Mouse (Mus musculus): ENCODE measurements around the gene Wnk4. TPM values are rescaled to one million over a fixed set of nuclear protein-coding genes. Genes with fewer than 3 reads are reported as not detected.

Wnk4 gene
- 2.8 TPM for total RNA-seq (2023)

GRCm38 (mm10) chr11:101259948-101260825 lies at the start of gene Wnk4:
Gene Wnk4, plus strand, starts transcription at chr11:101260567.

GRCm38 (mm10) chr11:101226065-101226701 lies 34.2 kb upstream of the Wnk4 start, which contains the start of gene Ezh1:
Gene Ezh1, minus strand, starts transcription at chr11:101226463.

DNA sequence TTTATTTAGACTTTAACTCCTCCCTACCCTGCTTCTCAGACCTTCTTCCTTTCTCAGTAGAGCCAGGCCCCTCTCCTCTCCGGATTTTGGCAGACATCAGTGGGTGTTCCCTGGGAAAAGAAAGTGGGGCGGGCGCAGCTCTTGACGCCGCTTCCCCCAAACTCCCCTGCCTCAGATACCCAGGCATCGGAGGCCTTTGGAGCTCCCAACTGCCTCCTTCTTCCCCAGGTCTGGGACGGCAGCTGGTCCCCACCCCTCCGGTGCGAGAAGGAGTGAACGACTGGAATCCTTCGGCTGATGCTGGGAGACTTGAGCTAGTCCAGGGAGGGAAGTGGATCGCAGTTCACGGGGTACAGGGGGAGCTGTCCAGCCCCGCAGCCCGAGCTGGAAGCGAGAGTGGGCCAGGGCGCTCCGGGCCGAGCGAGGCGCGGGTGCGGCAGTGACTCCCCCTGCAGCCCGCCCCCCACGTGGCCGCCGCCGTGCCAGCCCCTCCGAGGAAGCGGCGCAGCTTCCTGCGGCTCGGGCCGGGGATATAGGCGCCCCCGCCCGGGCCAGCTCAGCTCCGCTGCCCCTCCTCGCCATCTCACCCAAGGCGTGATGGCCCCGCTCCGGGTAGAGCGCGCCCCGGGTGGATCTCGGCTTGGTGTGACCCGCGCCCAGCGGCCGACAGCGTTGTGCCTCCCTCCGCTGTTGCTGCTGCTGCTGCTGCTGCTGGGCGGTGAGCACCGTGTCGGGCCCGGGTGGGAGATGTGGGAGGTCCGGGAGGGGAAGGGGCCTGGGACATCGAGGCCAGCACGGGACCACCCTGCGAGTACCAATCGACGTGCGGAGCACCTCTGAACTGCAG lies 14.3 kb upstream of the Wnk4 start, which contains the start of gene Ramp2:
Gene Ramp2 (plus strand): TSS at position 174 of the 847 bp plus-strand sequence.

GRCm38 (mm10) chr11:101253613-101254389 lies 6.6 kb upstream of the Wnk4 start, which contains the start of gene Vps25:
Gene Vps25, plus strand, starts transcription at chr11:101253707.

GRCm38 (mm10) chr11:101278223-101279192 lies 18.1 kb downstream of the Wnk4 start, which contains the start of the genes Cntd1 and Coa3:
Gene Cntd1, plus strand, starts transcription at chr11:101279012.
Gene Coa3, minus strand, starts transcription at chr11:101279114.

GRCm38 (mm10) chr11:101302004-101302798 lies 41.8 kb downstream of the Wnk4 start, which contains the start of gene Becn1:
Gene Becn1, minus strand, starts transcription at chr11:101302286.

GRCm38 (mm10) chr11:101315665-101316500 lies 55.5 kb downstream of the Wnk4 start, which contains the start of gene Psme3:
Gene Psme3, plus strand, starts transcription at chr11:101316213.

GRCm38 (mm10) chr11:101324763-101325162 lies 64.4 kb downstream of the Wnk4 start, which contains the start of gene Aoc2:
Gene Aoc2, plus strand, starts transcription at chr11:101325063.

Other genes starting within 250 kb of the Wnk4 start
- gene Naglu, start 190.6 kb upstream of the Wnk4 start, total RNA-seq (2023), result 10.8 TPM
- gene Hsd17b1, start 182.2 kb upstream of the Wnk4 start, total RNA-seq (2023), result 1.3 TPM
- gene Coasy, start 178.0 kb upstream of the Wnk4 start, total RNA-seq (2023), result 12.5 TPM
- 43.0 TPM for gene Mlx, start 173.3 kb upstream of the Wnk4 start, total RNA-seq (2023)
- 3.8 TPM for gene Psmc3ip, start 165.1 kb upstream of the Wnk4 start, total RNA-seq (2023)
- 78.7 TPM for gene Retreg3, start 140.7 kb upstream of the Wnk4 start, total RNA-seq (2023)
- gene Tubg1, start 140.6 kb upstream of the Wnk4 start, total RNA-seq (2023), result 14.5 TPM
- gene Tubg2, start 104.7 kb upstream of the Wnk4 start, total RNA-seq (2023), result 2.5 TPM
- not detected for gene Cntnap1, start 90.0 kb upstream of the Wnk4 start, total RNA-seq (2023)
- gene Plekhh3, start 89.2 kb upstream of the Wnk4 start, total RNA-seq (2023), result 0.28 TPM
- not detected for gene Ccr10, start 85.1 kb upstream of the Wnk4 start, total RNA-seq (2023)
- gene Ezh1, start 34.1 kb upstream of the Wnk4 start, total RNA-seq (2023), result 89.3 TPM
- 0.40 TPM for gene Ramp2, start 14.5 kb upstream of the Wnk4 start, total RNA-seq (2023)
- 71.7 TPM for gene Vps25, start 6.9 kb upstream of the Wnk4 start, total RNA-seq (2023)
- gene Cntd1, start 18.4 kb downstream of the Wnk4 start, total RNA-seq (2023), result not detected
- 35.6 TPM for gene Coa3, start 18.5 kb downstream of the Wnk4 start, total RNA-seq (2023)
- gene Becn1, start 41.7 kb downstream of the Wnk4 start, total RNA-seq (2023), result 196 TPM
- 118 TPM for gene Psme3, start 55.6 kb downstream of the Wnk4 start, total RNA-seq (2023)
- 24.1 TPM for gene Aoc2, start 64.5 kb downstream of the Wnk4 start, total RNA-seq (2023)
- gene Aoc3, start 70.0 kb downstream of the Wnk4 start, total RNA-seq (2023), result 1.2 TPM
- gene G6pc, start 107.0 kb downstream of the Wnk4 start, total RNA-seq (2023), result not detected
- 23.4 TPM for gene Aarsd1, start 157.0 kb downstream of the Wnk4 start, total RNA-seq (2023)
- gene Gm27029, start 164.2 kb downstream of the Wnk4 start, total RNA-seq (2023), result 2.0 TPM
- gene Rundc1, start 164.5 kb downstream of the Wnk4 start, total RNA-seq (2023), result 23.9 TPM
- 7.1 TPM for gene Ptges3l, start 164.8 kb downstream of the Wnk4 start, total RNA-seq (2023)
- gene Rpl27, start 181.7 kb downstream of the Wnk4 start, total RNA-seq (2023), result 134 TPM
- gene Ifi35, start 187.8 kb downstream of the Wnk4 start, total RNA-seq (2023), result 60.5 TPM
- not detected for gene Rnd2, start 204.4 kb downstream of the Wnk4 start, total RNA-seq (2023)
- gene Vat1, start 205.7 kb downstream of the Wnk4 start, total RNA-seq (2023), result 15.0 TPM

All from CD8-positive naive resting alpha-beta T cell, adult 57 days (primary cell).